Mouse (Mus musculus): Measurements from ENCODE around the gene Lrrc41.

Lrrc41 gene

DNA sequence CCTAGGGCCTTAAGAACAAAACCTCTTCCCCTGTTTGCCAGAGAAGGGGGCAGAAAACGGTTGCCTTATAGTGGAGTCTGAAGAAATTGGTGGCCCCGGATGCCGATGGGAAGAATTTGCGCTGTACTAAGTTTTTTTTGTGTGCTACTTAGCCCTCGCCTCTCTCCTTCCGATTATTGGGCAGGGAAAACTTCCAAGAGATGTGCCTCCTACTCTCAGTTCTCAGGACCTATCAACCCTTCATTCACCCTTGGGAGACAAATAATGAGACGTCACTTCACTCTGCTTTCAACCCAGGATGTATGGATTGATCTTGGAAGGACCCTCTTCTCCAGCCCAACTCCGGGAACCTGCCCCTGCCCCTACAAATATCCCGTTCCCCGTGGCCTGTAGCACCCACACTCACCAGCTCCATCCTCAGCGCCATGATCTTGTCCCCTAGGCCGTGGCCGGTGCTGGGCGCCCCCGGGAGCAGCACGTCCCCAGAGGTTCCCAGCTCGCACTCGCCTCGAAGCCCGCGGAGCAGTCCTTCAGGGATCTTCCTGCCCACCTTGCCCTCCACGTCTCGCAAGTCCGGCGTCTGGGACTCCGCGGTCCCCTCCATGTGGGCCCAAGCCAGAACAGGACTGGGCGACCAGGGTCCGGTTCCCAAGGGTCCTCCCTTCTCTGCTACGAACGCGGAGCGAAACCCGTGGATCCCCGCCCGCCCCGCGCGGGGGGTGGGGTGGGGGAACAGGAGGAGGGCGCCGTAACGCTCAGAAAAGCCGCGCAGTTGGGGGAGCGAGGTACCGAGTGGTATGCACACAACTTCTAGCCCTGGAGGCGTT lies 69.0 kb downstream of the Lrrc41 start:
- DNase-seq (ENCODE audit: extremely low spot score, low spot score): peak; percentile 70

Data from neural tube, embryonic 10.5 days (tissue).